Mouse (Mus musculus) heart, postnatal 0 days (tissue): ENCODE data around the gene Cct5.

Source experiments
- CTCF ChIP-seq: IDR thresholded peaks from 2 replicates; pipeline ENCODE4 v1.5.1; 2016; ENCODE audit warnings: antibody characterized with exemption, control low read depth, low read depth
- EP300 ChIP-seq: IDR thresholded peaks from 2 replicates; pipeline ENCODE4 v1.6.1; 2016; ENCODE audit warnings: antibody characterized with exemption, low read depth

GRCm38 (mm10) chr15:31576076-31576475 is 25.5 kb downstream of the Cct5 start:
- no peak for TF ChIP-seq CTCF
- no peak for TF ChIP-seq EP300
